Mouse (Mus musculus) embryonic facial prominence, embryonic 14.5 days (tissue): Measurements from ENCODE around the gene Cdc45. TPM values are rescaled to one million over a fixed set of nuclear protein-coding genes. Genes with fewer than 3 reads are reported as not detected.

ENCODE experiments used
- ATAC-seq: fragments of 200-750 bp; cut with Nextera tagmentation; 2 replicates; pipeline ENCODE4 v1.8.0; 2017; ENCODE audit warnings: low read depth, moderate number of reproducible peaks, moderate TSS enrichment
- DNase-seq: peaks from one replicate; pipeline ENCODE4 v3.0.0-alpha.2; 2015; ENCODE audit warnings: low spot score
- H3K27ac ChIP-seq: fragments of 300-500 bp; sonication (generic); replicated peaks from 2 replicates; pipeline ENCODE4 v1.5.1; 2014; ENCODE audit warnings: low read depth, mild to moderate bottlenecking, low read length, moderate library complexity
- H3K27me3 ChIP-seq: fragments of 300-500 bp; sonication (generic); replicated peaks from 2 replicates; pipeline ENCODE4 v1.6.1; 2014; ENCODE audit warnings: low read length; ENCODE audit not compliant: control insufficient read depth, insufficient read depth
- H3K36me3 ChIP-seq: fragments of 300-500 bp; sonication (generic); 2 replicates; pipeline ENCODE4 v1.6.1; 2014; ENCODE audit warnings: low read length, mixed read lengths; ENCODE audit not compliant: control insufficient read depth, insufficient read depth
- H3K4me1 ChIP-seq: fragments of 300-500 bp; sonication (generic); 2 replicates; pipeline ENCODE4 v1.6.1; 2014; ENCODE audit warnings: antibody characterized with exemption, low read length; ENCODE audit not compliant: control insufficient read depth, insufficient read depth
- H3K4me2 ChIP-seq: fragments of 300-500 bp; sonication (generic); 2 replicates; pipeline ENCODE4 v1.6.1; 2014; ENCODE audit warnings: low read depth, mild to moderate bottlenecking, low read length, moderate library complexity, mixed read lengths
- H3K4me3 ChIP-seq: fragments of 300-500 bp; sonication (generic); 2 replicates; pipeline ENCODE4 v1.5.1; 2014; ENCODE audit warnings: low read depth, mild to moderate bottlenecking, low read length
- H3K9ac ChIP-seq: fragments of 300-500 bp; sonication (generic); 2 replicates; pipeline ENCODE4 v1.6.1; 2014; ENCODE audit warnings: low read depth, mild to moderate bottlenecking, low read length, moderate library complexity, mixed read lengths
- H3K9me3 ChIP-seq: fragments of 300-500 bp; sonication (generic); 2 replicates; pipeline ENCODE4 v1.6.1; 2016; ENCODE audit warnings: low read length; ENCODE audit not compliant: control insufficient read depth
- WGBS: fragments of 180-500 bp; shearing (Covaris S2); extraction: QIAGEN DNeasy Blood & Tissue Kit; methylation state at CpG from one replicate; pipeline ENCODE4 v1.1.7; 2014; 5-methylcytosine and 5-hydroxymethylcytosine counted together
- polyA plus RNA-seq: library from polyadenylated mRNA; unstranded; fragments of >200 nt; fragmentation: Nextera tagmentation; extraction: Ambion mirVana; gene quantifications from 2 replicates; pipeline ENCODE4 v1.2.1, GENCODE M21; 2014

Cdc45 gene
- polyA plus RNA-seq, 1 experiment from 2014 or later: 34.5 TPM

DNA sequence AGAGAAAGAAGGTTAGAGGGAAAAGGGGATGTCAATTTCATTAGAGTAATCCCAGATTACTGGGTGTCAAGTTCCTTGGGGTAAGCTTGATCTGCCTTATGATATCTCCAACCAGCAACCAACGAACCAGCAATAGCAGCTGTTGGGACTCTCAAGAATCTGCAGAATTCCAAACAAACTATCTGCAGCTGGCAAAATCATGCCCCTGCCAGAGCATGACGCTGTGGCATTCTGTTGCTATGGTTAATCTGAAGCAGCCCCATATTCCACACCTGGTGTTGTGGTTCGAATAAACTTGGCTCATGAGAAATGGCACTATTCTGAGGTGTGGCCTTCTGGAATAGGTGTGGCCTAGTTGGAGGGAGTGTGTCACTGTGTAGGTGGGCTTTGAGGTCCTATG lies 48.8 kb downstream of the Cdc45 start:
- 0 out of 2 replicates have a peak, but pooled peaks have one; percentile 60 for ATAC-seq
- no peaks in the 10 kb centered on the region for H3K4me1 ChIP-seq
- no peak overlapping the region for H3K4me2 ChIP-seq
- no peaks in the 10 kb centered on the region for H3K36me3 ChIP-seq
- no peak overlapping the region for H3K27ac ChIP-seq
- H3K4me3 ChIP-seq: no peak overlapping the region
- peak; percentile 37 for DNase-seq
- H3K27me3 ChIP-seq: no peaks in the 10 kb centered on the region
- no peaks in the 10 kb centered on the region for H3K9me3 ChIP-seq
- WGBS: 43% methylated on average over 3 of the region's 3 CpGs
- H3K9ac ChIP-seq: no peak overlapping the region

DNA sequence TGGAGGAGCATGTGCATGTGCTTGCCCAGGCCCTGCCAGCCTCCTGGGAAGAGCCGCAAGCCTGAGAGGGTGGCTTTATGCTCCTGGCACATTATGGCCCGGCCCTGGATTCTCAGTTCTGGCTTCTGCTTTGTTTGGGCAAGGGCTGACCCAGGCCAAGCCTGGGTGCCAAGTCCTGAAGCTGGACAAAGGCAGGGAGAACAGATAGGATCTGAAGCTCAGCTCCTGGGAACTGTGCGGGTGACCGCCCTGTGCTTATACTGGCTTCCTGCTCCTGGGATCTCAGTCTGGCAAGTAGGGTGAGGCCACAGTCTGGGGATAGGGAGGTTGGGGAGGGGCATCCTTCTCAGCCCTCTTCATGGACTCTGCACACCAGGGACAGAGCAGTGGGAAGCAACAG lies 50.1 kb downstream of the Cdc45 start:
- Histone ChIP-seq H3K36me3 (no peaks in the 10 kb centered on the region), H3K9ac (no peak overlapping the region), H3K4me1 (no peaks in the 10 kb centered on the region), H3K27ac (no peak overlapping the region), H3K4me2 (no peak overlapping the region), H3K9me3 (no peaks in the 10 kb centered on the region), H3K27me3 (no peaks in the 10 kb centered on the region), H3K4me3 (no peak overlapping the region)
- no peak for DNase-seq
- WGBS: 81% methylated on average over 4 of the region's 4 CpGs
- ATAC-seq: no peak

DNA sequence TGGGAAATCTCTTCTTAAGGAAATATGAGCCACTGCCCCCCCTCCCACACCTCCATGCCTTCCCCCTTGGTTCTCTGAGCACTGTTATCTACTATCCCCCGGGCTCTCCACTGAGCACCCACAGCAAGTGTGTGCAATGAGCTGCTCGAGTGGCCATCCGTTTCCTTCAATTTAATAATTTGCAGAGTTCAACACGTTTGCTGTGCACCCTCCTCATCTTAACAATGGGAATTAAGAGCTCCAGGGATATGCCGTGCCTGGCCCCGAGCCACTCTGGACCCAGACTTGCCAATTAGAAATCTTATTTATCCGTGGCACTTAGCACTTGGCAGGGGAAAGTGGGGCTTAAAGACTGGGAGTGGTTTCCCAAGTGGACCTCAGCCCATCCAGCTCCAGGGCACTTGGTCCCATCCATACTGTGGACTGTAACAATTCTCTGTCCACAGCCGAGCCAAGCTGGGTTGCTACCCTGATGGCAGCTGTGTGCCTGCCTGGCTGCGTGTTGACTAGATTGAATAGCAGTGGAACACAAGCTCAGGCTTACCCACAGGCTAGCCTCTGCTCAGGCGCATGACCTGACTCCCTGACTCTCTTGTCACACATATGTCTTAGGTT lies 59.8 kb downstream of the Cdc45 start:
- ATAC-seq (no peak), DNase-seq (no peak)
- Histone ChIP-seq H3K27me3 (no peaks in the 10 kb centered on the region), H3K27ac (no peak overlapping the region), H3K9me3 (no peaks in the 10 kb centered on the region), H3K9ac (no peak overlapping the region), H3K4me2 (no peak overlapping the region), H3K36me3 (no peaks in the 10 kb centered on the region), H3K4me3 (no peak overlapping the region), H3K4me1 (no peaks in the 10 kb centered on the region)
- 70% methylated on average over 10 of the region's 10 CpGs for WGBS

DNA sequence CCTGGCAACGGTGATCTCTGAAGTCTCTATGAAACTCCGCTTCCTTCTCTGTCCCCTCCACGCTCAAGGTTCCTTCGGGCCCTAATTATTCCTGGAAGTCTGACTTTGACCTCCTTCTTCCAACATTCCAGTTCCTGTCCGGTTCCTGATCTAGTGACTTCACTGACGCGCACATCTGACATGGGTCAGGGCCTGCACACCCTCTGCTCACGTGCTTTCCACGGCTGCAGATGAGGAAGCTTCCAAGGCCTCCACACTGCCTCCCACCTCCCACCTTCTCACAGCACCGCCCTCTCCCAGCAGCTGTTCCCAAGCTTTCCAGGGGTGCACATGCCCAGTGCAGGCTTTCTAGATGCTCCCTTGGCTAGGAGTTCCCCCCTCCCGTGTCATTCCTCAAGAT lies 60.7 kb downstream of the Cdc45 start:
- no peak for ATAC-seq
- Histone ChIP-seq H3K4me2 (no peak overlapping the region), H3K27ac (no peak overlapping the region), H3K27me3 (no peaks in the 10 kb centered on the region), H3K36me3 (no peaks in the 10 kb centered on the region), H3K4me3 (no peak overlapping the region), H3K9ac (no peak overlapping the region), H3K9me3 (no peaks in the 10 kb centered on the region), H3K4me1 (no peaks in the 10 kb centered on the region)
- 74% methylated on average over 11 of the region's 11 CpGs for WGBS
- DNase-seq: no peak

DNA sequence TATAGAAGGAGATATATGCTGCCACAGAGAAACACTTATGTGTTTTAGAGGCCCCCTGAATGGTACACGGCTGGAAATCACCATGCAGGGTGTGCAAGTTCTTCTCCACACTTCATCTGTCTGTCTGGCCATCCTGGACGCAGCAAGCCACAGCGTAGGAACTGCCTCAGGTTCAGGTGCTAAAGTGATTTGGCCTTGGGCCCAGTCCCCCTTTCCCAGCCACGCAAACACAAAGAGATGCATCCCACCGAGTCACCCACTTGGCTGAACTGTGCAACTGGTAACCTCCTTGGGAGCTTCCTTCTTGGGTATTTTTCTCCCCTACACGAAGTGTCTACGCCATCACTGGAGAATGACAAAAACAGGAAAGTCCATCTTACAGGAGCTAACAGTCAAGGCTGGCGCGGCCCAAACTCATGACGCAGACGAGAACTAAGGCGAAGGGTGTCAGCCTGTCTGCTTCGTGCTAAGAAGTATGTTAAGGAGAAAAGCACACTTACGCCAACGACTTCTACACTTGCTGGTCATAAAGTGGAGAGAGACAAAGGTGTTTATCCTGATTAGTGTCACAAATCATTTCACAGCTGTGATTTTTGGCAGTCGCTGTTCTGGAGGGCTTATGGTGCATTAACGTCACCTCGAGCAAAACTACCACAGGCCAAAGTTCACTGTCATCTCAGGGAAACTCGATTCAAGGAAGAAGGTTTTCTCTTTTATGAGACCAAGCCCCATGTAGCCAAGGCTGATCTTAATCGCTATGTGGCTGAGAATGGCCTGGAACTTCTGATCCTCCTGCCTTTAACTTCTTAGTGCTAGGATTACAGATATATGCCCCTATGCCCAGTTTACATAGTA lies 65.3 kb downstream of the Cdc45 start:
- no peak for DNase-seq
- Histone ChIP-seq H3K9me3 (no peaks in the 10 kb centered on the region), H3K4me1 (no peaks in the 10 kb centered on the region), H3K9ac (no peak overlapping the region), H3K36me3 (no peaks in the 10 kb centered on the region), H3K4me3 (no peak overlapping the region), H3K27ac (no peak overlapping the region), H3K27me3 (no peaks in the 10 kb centered on the region), H3K4me2 (no peak overlapping the region)
- WGBS: 79% methylated on average over 20 of the region's 20 CpGs
- ATAC-seq: no peak

DNA sequence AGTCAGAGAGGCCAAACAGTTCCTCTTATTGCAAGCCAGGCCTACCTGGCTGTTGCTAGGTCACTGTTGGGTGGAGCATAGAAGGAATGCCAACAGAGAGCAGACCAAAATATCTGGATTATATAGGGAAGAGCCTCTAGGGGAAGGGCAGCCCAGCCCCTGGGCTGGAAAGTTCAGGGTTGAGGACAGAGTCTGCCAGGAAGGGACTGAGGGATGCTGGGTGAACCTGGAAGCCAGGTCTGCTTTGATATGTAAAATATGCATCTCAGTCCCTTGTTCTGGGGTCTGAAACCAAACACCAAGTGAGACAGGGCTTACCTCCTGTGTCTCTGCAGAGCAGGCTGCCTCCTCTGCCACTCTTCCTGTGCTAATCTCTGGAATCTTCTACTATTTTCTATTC lies 73.5 kb downstream of the Cdc45 start:
- no peak for ATAC-seq
- no peak overlapping the region for H3K4me3 ChIP-seq
- H3K36me3 ChIP-seq: no peaks in the 10 kb centered on the region

DNA sequence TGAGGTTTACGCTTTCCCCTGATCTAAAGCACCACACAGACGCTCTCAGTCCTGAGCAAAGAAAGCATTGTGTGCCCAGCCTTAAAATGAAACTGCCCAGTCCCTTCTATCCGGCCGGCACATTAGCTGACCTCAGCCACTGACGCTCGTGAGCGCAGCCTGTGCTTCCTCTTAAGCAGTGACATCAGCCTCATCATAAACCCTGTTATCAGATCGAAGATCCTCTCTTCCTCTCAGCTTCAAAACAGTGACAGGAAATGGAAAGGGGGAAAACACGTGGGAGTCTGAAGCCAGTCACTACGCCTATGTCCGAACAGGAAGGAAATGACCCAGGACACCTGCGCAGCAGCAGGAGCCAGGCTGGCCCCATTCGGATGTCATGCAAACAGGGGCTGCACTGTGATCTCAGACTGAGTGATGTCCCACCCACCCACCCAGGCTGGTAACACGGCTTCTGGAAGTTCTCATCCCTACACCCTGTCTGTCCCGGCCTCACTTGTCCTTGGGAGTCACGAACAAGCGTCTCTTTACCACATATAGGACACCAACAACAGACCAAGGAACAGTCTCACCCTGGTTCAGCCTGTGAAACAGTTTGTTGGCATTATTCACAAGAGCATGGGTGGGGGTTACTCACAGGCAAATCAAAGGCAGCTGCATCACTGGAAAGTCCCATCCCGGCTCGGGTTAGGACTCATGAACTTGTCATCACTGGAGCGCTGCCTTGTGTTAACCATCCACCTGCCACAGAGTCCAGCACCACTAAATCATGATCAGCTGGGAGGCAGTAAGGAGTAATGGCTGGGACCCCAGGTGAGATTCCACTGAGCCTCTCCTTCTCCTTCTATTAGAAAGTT lies 78.5 kb downstream of the Cdc45 start:
- no peaks in the 10 kb centered on the region for H3K27me3 ChIP-seq
- H3K27ac ChIP-seq: no peak overlapping the region
- 64% methylated on average over 20 of the region's 20 CpGs for WGBS
- H3K4me2 ChIP-seq: no peak overlapping the region
- H3K4me1 ChIP-seq: no peaks in the 10 kb centered on the region
- DNase-seq (peak; percentile 38), ATAC-seq (0 out of 2 replicates have a peak, but pooled peaks have one; percentile 33)
- no peak overlapping the region for H3K4me3 ChIP-seq
- H3K36me3 ChIP-seq: no peaks in the 10 kb centered on the region
- no peaks in the 10 kb centered on the region for H3K9me3 ChIP-seq
- no peak overlapping the region for H3K9ac ChIP-seq

More for the DNA sequence above, 73.5 kb downstream of the Cdc45 start:
- Histone ChIP-seq H3K27ac (no peak overlapping the region), H3K4me2 (no peak overlapping the region), H3K9ac (no peak overlapping the region), H3K27me3 (no peaks in the 10 kb centered on the region), H3K4me1 (no peaks in the 10 kb centered on the region), H3K9me3 (no peaks in the 10 kb centered on the region)
- no peak for DNase-seq

DNA sequence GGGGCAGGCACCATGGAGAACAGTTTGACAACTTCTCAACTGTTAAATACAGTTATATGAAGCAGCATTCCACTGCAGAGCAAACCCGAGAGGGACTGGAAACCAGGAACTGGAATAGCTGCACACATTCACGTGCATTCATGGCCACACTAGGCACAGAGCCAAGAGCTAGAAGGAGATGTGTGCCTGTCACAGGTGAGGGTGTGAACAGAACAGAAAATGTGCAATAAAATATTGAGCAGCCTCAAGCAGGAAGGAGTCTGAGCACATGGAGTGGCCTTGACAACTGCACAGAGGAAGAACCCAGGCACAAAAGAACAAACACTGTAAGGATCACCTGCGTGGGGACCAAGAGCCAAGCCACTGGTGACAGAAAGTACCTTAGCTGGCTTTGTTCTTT lies 81.1 kb downstream of the Cdc45 start:
- Histone ChIP-seq H3K9me3 (no peaks in the 10 kb centered on the region), H3K27me3 (no peaks in the 10 kb centered on the region), H3K27ac (no peak overlapping the region), H3K36me3 (no peaks in the 10 kb centered on the region), H3K4me3 (no peak overlapping the region), H3K9ac (no peak overlapping the region), H3K4me2 (no peak overlapping the region), H3K4me1 (no peaks in the 10 kb centered on the region)
- ATAC-seq: no peak
- DNase-seq: peak; percentile 22
- 69% methylated on average over 3 of the region's 3 CpGs for WGBS
